Mouse (Mus musculus): ENCODE data around the gene Rabl6. TPM values are rescaled to one million over a fixed set of nuclear protein-coding genes. Genes with fewer than 3 reads are reported as not detected.

The Rabl6 gene
- total RNA-seq, 1 experiment from 2014 or later = 65.6 TPM

- ATAC-seq (ENCODE audit: extremely low read depth, insufficient number of reproducible peaks, low FRiP score, poor library complexity, severe bottlenecking) = no peak
Observed at GRCm38 (mm10) chr2:25600037-25600436, 8.3 kb downstream of the Rabl6 start.

GRCm38 (mm10) chr2:25598749-25599148, 9.6 kb downstream of the Rabl6 start:
- ATAC-seq (ENCODE audit: extremely low read depth, insufficient number of reproducible peaks, low FRiP score, poor library complexity, severe bottlenecking) = no peak

- ATAC-seq (ENCODE audit: extremely low read depth, insufficient number of reproducible peaks, low FRiP score, poor library complexity, severe bottlenecking) = no peak
Observed at GRCm38 (mm10) chr2:25596765-25597510, 11.4 kb downstream of the Rabl6 start.

- peak; percentile 16; the same call in 1 of the 2 replicates for ATAC-seq (ENCODE audit: extremely low read depth, insufficient number of reproducible peaks, low FRiP score, poor library complexity, severe bottlenecking)
Observed at GRCm38 (mm10) chr2:25591863-25592262, 16.5 kb downstream of the Rabl6 start.

- no peak for ATAC-seq (ENCODE audit: extremely low read depth, insufficient number of reproducible peaks, low FRiP score, poor library complexity, severe bottlenecking)
Observed at GRCm38 (mm10) chr2:25588227-25588907, 20.0 kb downstream of the Rabl6 start.

GRCm38 (mm10) chr2:25587290-25587689, 21.0 kb downstream of the Rabl6 start:
- no peak for ATAC-seq (ENCODE audit: extremely low read depth, insufficient number of reproducible peaks, low FRiP score, poor library complexity, severe bottlenecking)

GRCm38 (mm10) chr2:25585601-25586000, 22.7 kb downstream of the Rabl6 start:
- ATAC-seq (ENCODE audit: extremely low read depth, insufficient number of reproducible peaks, low FRiP score, poor library complexity, severe bottlenecking) = no peak

- ATAC-seq (ENCODE audit: extremely low read depth, insufficient number of reproducible peaks, low FRiP score, poor library complexity, severe bottlenecking) = no peak
Observed at GRCm38 (mm10) chr2:25584856-25585255, 23.5 kb downstream of the Rabl6 start.

GRCm38 (mm10) chr2:25584152-25584551, 24.2 kb downstream of the Rabl6 start:
- no peak for ATAC-seq (ENCODE audit: extremely low read depth, insufficient number of reproducible peaks, low FRiP score, poor library complexity, severe bottlenecking)

GRCm38 (mm10) chr2:25583571-25583970, 24.8 kb downstream of the Rabl6 start:
- ATAC-seq (ENCODE audit: extremely low read depth, insufficient number of reproducible peaks, low FRiP score, poor library complexity, severe bottlenecking) = no peak

GRCm38 (mm10) chr2:25583120-25583481, 25.2 kb downstream of the Rabl6 start:
- ATAC-seq (ENCODE audit: extremely low read depth, insufficient number of reproducible peaks, low FRiP score, poor library complexity, severe bottlenecking) = no peak

- no peak for ATAC-seq (ENCODE audit: extremely low read depth, insufficient number of reproducible peaks, low FRiP score, poor library complexity, severe bottlenecking)
Observed at GRCm38 (mm10) chr2:25582466-25583119, 25.7 kb downstream of the Rabl6 start.

GRCm38 (mm10) chr2:25581901-25582301, 26.4 kb downstream of the Rabl6 start:
- ATAC-seq (ENCODE audit: extremely low read depth, insufficient number of reproducible peaks, low FRiP score, poor library complexity, severe bottlenecking) = no peak

- ATAC-seq (ENCODE audit: extremely low read depth, insufficient number of reproducible peaks, low FRiP score, poor library complexity, severe bottlenecking) = peak; percentile 66
Observed at GRCm38 (mm10) chr2:25581294-25581864, 26.9 kb downstream of the Rabl6 start, which contains the start of gene Ajm1. Gene Ajm1, minus strand, starts transcription at chr2:25581757.

- ATAC-seq (ENCODE audit: extremely low read depth, insufficient number of reproducible peaks, low FRiP score, poor library complexity, severe bottlenecking) = no peak
Observed at GRCm38 (mm10) chr2:25580621-25581101, 27.7 kb downstream of the Rabl6 start.

GRCm38 (mm10) chr2:25579737-25580460, 28.4 kb downstream of the Rabl6 start:
- ATAC-seq (ENCODE audit: extremely low read depth, insufficient number of reproducible peaks, low FRiP score, poor library complexity, severe bottlenecking) = peak; percentile 43; the same call in 1 of the 2 replicates

GRCm38 (mm10) chr2:25578796-25579736, 29.3 kb downstream of the Rabl6 start:
- no peak for ATAC-seq (ENCODE audit: extremely low read depth, insufficient number of reproducible peaks, low FRiP score, poor library complexity, severe bottlenecking)

Data from neutrophil, adult 5-6 weeks (primary cell).